Mouse (Mus musculus) adrenal gland, postnatal 4 days (tissue): Measurements from ENCODE around the gene Fpr1. TPM values are rescaled to one million over a fixed set of nuclear protein-coding genes. Genes with fewer than 3 reads are reported as not detected.

Source experiments
- DNase-seq, 2 experiments: peaks; one replicate each; pipeline ENCODE4 v3.0.0; 2021 to 2022; ENCODE audit warnings: low spot score in 2 of 2, mixed read lengths in 2 of 2
- microRNA-seq: library from miRNA; unstranded; fragments of <30 nt; microRNA quantifications from one replicate; pipeline ENCODE4 v1.2.0, GENCODE M21; 2021
- total RNA-seq, 2 experiments: library from RNA; stranded (reverse); gene quantifications; 2 replicates each; pipeline ENCODE4 v1.2.3; 2021

Fpr1 gene
- total RNA-seq, 2 experiments from 2014 or later = 0.31 to 0.76 TPM

- peak; percentile 87 to 94 for DNase-seq
Measured at GRCm38 (mm10) chr17:17826751-17827657, 56.7 kb downstream of the Fpr1 start, which contains the start of gene Spaca6. TSS of gene Spaca6 (plus strand) at chr17:17827158.

Small RNAs within 50 kb of the gene (microRNA-seq; reads per million reads assigned to microRNA genes)
- gene Gm25927 (not detected), gene Mir125a (14,917 reads per million, percentile 95 among the genes with 10 or more reads in this experiment), gene Mir99b (19,400 reads per million, percentile 96 among the genes with 10 or more reads in this experiment), gene Mirlet7e (not detected)

Other genes starting within 250 kb of the Fpr1 start
- not detected for gene Vmn2r90, start 180.2 kb downstream of the Fpr1 start, total RNA-seq
- gene Spaca6, start 56.8 kb downstream of the Fpr1 start, total RNA-seq = 100 to 1,000 TPM; 120 to 124 TPM
- under 1 TPM in 1 of 2 experiments, not detected in 1; 0.20 TPM for gene Has1, start 28.7 kb downstream of the Fpr1 start, total RNA-seq
- gene Fpr2, start 3.9 kb upstream of the Fpr1 start, total RNA-seq = 1 to 10 TPM; 1.8 to 2.0 TPM
- not detected for gene Fpr3, start 3.9 kb upstream of the Fpr1 start, total RNA-seq
- gene Fpr-rs4, start 137.8 kb upstream of the Fpr1 start, total RNA-seq = not detected
- not detected for gene Vmn2r124, start 165.5 kb upstream of the Fpr1 start, total RNA-seq
- not detected for gene Vmn2r91, start 201.1 kb upstream of the Fpr1 start, total RNA-seq